Mouse (Mus musculus): ENCODE data around the gene Snca.
"Not testable (repeated sequence)": the region's sequence is repeated elsewhere in the genome, so short reads cannot be mapped to it uniquely, and the experiment has no call there.

Snca gene

GRCm38 (mm10) chr6:60724110-60724829, 105.4 kb downstream of the Snca start:
- no peak for DNase-seq (ENCODE audit: extremely low read depth, low read depth, low spot score)

DNA sequence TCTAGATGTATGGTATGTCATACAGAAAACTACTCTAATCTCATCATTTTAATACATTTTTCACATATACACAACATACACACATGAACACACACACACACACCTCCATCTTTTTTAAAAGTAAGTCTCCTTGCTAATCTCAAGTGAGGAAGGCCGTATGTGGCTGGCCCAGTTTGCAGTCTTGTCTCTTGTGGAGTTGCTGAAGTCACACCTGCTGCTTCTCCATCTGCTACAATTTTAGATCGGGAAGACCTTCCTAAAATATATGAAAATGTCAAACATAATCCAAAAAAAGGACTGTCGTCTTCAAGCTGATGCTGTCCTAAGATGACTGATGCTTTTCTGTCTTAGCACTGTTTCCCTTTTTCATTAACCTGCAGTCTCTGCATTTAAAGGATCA, 112.1 kb downstream of the Snca start:
- DNase-seq (ENCODE audit: extremely low read depth, low read depth, low spot score), result no peak

GRCm38 (mm10) chr6:60709997-60710471, 119.6 kb downstream of the Snca start:
- no peak for DNase-seq (ENCODE audit: extremely low read depth, low read depth, low spot score)

DNA sequence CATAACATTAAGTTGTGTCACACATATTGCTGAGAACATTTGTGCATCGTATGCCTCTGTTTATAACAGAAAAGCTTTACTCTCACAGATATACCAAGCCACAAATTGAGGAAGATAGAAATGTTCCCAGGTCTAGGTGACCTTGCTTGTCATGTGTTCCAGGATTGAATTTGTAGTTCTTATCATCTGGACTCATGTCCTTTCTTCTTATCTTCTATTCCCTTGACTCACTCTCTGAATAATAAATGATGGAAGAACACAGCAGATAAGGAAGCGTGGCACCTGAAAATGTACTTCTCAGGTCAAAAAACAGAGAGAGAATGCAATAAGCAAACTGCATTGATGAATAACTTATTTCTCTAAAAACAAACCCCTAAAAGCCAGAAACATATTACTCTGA, 131.6 kb downstream of the Snca start:
- DNase-seq (ENCODE audit: extremely low read depth, low read depth, low spot score), result no peak

- DNase-seq (ENCODE audit: extremely low read depth, low read depth, low spot score), result not testable (repeated sequence)
Measured at GRCm38 (mm10) chr6:60687048-60687447, 142.6 kb downstream of the Snca start.

GRCm38 (mm10) chr6:60682233-60682632, 147.4 kb downstream of the Snca start:
- no peak for DNase-seq (ENCODE audit: extremely low read depth, low read depth, low spot score)
